Mouse (Mus musculus): ENCODE results near the gene Nptx1.

Nptx1 gene

DNA sequence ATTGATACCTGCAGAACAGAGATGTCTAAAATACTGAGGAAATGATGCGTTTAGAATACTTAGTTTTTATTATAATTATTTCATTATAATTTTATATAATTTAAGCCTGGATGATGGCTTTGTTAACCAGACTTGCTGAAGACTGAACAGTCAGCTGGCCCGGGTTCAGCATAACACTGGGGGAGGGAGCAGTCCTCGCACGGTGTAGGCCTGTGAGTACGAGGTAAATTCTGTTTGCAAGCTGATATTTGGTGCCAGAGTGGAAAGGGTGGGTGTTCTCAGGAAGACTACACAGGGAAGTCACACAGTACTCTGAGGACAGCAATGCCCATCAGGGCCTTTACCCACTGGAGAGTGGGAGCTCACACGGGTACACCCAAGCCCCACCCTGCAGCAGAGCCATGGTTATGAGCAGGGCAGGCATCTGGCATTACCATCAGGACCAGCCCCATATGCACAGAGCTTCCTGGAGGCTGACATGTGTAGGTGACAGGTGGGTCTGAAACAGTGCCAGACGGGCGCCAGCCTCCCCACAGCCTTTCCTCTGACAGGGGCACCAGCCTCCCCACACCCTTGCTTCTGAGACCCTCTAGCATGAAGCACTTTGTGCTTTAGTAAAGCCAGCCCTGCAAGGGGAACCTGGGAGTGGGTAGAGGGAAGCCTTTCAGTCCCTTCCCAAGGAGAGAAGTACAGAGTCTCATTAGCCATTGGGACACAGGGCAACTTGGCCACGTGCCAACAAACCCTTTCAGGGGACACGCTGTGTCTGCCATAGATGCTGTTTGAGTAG lies 3.2 kb upstream of the Nptx1 start:
- DNase-seq (ENCODE audit: low spot score in 2 of 2): no peak

DNA sequence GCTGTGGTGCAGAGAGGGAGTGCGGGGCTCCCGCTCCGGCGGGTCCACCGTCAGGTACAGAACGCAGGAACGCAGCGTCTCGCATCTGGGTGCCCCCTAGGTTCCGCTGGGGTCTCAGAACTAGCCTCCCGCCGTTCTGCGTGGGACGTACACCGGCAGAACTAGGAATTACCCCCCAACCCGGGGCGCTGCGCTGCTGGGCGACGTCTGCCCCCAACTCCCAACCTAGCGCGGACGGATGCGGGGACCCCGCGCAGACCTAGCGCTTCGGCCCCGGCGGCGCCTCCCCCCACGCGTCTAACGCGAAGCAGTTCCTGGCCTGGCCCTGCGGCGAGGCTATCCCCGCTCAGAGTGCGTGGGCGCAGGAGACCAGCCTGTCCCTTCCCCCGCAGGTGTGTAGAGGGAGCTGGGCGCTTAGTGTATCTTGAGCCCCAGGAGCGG lies 1.8 kb upstream of the Nptx1 start:
- DNase-seq (ENCODE audit: low spot score in 2 of 2): no peak

DNA sequence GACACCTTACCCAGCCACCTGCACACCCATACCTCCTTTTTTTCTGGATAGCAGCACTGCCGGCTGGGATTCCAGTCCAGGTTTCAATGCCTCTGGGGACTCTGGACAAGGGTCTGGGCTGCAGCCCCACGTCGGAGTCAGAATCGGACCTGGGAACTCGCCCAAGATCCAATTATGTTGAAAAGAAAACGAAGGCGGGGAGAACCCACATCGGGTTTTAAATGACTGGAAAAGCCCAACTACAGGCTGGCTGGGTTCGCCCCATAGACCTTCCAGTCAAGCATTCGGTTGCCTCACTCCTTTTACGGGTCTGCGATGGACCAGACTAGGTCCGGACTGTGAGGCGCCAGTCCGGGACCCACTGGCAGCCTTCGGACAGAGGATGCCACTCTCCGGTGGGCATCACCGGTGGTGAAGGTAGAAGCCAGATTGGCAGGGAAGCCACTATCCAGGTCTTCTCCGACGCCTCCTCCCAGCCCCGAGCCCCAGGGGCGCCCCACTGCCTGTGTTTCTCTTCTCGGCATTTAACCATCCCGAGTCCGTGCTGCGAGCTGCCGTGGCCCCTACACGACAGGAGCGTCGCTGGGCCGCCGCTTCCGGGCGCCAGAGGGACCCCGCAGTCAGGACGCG lies 1.3 kb upstream of the Nptx1 start:
- no peak for DNase-seq (ENCODE audit: low spot score in 2 of 2)

DNA sequence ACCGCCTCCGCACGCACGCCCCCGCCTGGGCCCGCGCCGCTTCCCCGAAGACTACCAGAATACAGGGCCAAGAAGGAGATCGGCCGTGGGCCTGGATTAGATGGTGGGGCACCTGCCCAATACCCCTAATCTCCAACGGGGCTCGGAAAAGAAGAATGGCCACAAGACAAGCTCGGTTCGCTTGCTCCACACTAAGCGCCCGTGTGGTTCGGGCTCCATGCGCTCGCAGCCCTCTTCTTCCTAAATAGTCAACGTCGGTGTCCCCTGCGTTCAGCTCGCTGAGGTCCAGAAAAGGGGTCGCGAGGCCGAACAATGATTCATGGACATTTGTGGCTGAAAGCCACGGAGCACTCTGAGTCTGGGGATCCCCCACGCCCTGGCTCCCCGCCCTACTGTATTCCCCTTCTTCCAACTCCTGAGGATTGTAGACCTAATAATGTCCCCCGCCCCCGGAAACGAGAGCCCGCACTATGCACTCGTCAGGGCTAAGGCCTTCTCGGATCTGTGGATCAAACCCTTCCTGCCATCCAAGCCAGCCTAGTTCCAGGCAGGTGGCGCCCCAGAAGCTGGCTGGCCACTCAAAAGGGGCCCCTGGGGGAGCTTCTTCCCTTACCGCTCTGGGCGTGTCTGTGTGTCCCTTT lies 518 bp upstream of the Nptx1 start:
- DNase-seq (ENCODE audit: low spot score in 2 of 2): no peak

DNA sequence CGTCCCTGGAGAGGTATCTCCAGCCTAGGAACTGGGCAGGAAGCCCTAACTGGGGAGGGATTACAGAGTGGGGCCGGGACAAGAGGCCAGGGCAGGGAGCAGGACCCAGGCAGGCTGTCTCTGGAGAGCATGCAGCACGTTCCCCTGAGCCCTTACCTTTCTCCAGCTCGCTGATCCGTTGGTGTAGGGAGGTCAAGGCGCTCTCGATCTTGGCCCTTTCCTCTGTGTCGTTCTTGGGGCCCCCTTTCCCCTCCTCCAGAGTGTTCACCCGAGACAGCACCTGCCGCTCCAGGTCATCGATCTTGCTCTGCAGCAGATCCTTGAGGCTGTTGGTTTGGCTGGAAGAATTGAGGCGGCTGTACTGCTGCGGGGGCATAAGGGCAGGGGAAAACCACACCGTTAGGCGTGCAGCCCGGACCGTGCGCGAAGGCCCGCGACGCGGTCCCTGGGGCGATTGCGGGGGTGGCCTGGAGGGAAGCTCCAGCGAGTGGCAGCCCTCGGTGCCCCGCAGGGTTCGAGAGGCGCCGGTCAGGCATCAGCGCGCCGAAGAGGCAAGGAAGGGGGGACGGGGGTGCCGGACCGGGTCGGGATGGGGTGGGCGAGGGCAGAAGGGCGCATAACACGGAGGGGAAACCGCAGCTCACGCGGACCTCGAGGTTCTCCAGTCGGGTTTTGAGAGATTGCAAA lies 914 bp downstream of the Nptx1 start:
- DNase-seq (ENCODE audit: low spot score in 2 of 2): no peak

DNA sequence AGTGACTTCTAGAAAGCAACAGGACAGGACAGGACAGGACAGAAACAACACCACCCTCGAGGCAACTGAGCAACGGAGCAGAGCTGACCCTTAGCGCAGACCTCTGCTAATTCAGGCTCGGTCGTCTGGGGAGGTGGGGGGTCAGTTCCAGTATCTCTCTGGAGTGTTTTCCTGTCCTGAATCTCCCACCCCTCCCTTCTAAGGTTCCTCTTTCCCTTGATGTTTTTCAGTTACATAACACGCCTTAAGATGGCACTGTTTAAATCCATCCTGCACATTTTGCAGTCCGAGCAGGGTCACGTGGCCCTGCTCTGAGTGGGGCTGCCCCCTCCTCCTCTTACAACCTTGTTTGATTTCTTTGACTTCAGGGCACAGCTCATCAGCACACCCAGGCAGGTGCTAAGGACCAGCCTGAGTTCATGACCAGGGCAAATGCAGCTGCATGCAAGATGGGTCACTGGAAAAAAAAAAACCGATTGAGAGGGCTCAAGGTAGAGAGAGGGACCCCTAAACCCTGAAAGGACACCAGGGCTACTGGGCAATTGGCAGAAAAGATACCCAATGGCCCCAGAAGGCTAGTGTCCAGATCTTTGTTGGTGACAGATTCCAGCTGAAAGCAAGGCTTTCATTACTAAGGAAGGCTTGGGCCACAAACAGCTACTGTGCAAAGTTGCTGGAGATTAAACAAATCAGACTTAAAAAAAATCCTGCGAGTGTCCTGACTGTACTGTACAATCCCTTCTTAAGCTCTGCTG lies 1.6 kb downstream of the Nptx1 start:
- DNase-seq (ENCODE audit: low spot score in 2 of 2): no peak

DNA sequence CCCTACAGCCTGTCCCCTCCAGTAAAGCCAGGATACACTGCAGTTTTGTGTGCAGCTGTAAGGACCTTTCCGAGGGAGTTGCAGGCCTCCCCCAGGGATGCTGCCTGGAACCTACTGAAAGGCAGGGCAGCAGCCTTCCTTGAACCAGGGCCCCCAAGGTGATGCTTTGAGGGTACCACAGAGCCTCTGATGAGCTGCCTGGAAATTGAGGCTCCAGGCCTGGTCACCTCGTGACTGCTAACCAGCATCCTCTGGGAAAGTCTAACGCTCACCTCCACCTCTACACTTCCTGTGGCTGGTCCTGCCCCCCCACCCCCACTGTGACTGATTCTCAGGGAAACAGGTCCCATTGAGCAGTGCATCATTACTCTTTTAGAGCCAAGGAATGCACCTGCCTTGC lies 2.3 kb downstream of the Nptx1 start:
- no peak for DNase-seq (ENCODE audit: low spot score in 2 of 2)

DNA sequence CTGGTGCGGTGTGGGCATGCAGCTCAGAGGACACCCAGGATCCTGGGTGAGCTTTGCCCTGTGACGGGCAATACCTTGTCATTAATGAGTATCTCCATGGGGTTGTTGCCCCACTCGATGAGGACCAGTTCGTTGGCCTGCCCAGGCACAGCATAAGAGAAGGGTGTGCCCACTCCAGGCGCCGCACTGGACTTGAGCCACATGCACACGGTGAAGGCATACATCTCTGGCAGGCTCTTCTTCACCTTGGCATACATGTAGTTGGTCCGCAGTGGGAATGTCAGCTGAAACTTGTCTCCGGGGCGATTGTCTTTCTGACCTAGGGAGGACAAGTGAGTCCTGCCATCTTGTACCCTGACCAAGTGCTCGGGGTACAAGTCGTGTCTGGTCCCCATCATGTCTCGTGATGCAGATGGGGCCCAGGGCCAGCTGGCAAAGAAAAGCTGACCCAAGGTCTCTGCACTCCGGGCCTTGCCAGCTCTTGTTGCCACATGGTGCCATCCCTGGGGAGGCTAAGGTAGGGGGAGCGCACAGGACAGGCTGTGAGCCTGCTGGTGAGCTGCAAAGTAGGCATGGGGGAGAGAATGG lies 2.9 kb downstream of the Nptx1 start:
- DNase-seq (ENCODE audit: low spot score in 2 of 2): no peak

DNA sequence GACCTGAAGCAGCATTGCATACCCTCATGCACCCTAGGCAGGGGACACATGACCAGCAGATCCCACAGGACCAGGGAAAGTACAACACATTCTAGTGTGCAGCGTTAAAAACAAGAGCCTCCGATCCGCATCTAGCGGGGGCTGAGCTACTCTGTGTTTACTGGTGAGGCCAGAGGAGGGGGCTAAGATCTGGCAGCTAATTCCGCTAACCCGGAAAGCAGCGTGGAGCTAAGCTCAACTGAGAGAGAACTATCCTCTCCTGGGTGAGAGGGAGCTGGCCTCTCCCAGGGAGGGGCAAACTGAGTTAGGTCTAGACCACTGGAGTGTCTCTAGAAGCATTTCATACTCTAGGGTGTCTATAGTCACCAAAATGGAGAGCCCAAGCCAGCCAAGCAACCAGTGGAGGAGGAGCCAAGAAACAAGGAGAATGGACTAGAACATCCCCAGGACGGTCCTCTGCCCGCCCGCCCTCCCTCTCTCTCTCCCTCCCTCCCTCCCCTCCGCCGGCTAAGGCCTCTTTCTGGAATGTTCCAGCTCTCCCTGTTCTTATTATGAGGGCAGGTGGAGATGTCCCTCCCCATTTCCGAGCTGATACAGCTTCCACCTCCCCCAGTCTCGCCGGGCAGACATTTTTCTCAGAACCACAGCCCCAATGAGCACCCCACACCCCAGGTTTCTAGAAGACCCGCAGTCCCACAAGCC lies 3.6 kb downstream of the Nptx1 start:
- DNase-seq (ENCODE audit: low spot score in 2 of 2): no peak

DNA sequence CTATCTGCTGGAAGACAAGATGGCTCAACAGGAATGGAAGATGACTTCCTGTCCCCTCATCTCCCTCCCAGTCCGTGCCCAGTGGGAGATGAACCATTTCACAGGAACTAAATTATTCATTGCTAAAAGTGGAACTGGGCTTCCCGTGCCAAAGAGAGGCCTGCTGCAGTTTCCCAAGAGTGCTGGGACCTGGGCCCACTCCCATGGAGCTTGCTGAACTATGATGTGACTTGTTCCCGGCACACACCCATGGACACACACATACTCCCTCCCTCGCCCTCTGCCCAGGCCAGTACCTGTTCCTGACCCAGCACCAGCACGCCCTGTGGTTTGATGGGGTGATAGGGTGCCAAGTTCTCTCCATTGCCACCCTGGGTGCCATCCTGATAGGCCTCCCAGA lies 4.7 kb downstream of the Nptx1 start:
- DNase-seq (ENCODE audit: low spot score in 2 of 2): no peak

DNA sequence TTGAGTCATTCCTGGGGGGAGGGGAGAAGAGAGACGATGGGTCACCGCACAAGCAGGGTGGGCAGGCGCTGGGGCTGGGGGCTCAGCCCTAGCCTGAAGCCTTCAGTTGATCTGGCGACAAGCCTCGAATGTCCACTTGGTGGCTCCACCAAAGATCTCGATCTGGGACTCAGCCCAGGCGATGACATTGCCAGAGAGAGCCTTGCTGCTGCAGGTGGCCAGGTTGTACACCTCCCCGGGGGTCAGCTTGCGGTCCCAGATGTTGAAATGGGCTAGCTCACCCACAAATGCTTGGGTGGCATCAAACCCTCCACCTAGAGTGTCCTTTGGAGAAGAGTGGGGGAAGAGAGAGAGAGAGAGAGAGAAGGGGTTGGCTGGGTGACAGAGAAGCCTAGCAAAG lies 5.2 kb downstream of the Nptx1 start:
- DNase-seq (ENCODE audit: low spot score in 2 of 2): no peak

DNA sequence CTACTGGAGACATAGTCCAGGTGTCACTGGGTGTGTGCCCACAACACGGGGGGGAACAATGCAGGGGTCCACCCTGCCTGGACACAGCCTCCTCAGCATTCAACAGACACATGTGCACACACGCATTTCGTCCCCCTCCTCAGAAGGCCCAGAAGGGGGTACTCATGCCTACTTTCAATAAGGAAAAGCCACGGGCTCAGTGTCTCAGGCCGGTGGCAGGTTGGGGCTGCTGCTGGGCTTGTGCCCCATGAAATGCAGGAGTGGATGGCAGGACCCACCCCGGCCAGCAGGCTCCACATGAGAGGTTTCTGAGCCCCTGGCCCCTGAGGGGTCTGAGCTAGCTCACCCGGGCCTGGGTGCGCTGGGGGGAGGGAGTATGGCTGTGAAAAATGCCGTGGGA lies 6.5 kb downstream of the Nptx1 start:
- no peak for DNase-seq (ENCODE audit: low spot score in 2 of 2)

DNA sequence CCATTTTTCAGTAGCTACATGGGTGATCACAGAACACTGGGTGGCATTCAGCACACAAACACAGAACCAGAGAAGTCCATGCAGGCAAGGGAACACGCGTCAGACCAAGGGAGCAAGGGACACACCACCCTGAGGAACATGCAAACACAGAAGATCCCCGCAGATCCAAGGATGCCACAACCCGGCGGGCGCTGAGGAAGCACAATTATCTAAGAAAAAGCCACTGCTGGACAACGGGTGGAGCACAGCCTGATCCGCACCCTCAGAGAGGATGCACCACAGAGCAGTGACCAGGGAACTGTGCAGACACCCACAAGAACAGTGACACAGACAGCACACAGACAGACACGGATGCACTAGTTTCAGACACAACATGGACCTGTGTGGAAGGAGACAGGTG lies 7.0 kb downstream of the Nptx1 start:
- no peak for DNase-seq (ENCODE audit: low spot score in 2 of 2)

DNA sequence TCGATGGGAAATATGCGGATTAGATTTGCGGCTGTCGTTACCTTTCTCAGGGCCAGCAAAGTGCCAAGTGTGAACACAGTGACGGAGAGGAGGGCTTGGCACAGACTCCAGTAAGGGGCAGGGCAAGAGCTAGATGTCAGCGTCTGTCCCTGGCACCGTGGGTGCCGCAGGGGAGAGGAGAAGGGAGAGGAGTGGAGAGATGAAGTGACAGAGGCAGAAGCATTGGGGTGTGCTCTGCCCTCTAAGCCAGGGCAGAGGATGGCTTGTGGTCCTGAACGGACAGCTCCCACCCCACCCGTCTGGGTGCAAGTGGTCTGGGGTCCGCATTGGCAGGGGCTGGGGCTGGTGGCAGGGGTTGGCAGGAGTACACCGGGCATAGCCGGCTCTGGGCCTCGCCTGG lies 7.6 kb downstream of the Nptx1 start:
- no peak for DNase-seq (ENCODE audit: low spot score in 2 of 2)

DNA sequence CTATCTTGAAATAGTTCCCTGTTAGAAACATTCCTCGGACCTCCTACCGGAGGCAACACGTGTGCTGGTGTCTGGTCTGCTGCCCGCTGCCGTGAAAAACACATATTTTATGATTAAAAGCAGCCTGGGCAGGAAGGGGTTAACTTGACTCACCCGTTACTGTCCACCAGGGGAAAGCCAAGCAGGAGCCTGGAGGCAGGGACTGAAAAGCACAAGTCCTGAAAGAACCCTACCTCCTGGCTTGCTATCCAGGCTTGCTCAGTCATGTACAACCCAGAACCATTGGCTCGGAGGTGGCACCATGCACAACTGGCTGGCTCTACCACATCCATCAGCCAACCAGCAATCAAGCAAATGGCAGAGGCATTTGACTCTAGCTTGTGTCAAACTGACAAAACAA lies 13.8 kb downstream of the Nptx1 start:
- DNase-seq (ENCODE audit: low spot score in 2 of 2): no peak

DNA sequence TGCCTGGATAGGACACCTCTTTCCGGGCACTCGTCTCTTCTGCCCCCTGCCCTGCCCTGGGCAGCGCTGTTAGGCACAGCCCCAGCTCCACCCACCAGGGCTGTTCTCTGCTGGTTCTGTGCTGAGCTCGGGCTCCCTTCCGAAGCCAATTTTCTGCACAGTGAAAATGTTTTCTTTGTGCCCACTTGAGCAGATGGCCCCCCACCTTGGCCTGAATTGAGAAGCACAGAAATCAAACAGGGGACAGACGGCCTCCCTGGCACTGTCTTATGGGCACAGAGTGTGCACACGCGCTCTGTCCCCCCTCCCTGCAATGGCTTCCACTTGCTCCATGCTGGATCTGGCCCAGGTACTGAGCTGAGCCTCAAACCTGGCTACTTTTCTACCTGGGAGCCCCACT lies 15.1 kb downstream of the Nptx1 start:
- no peak for DNase-seq (ENCODE audit: low spot score in 2 of 2)

DNA sequence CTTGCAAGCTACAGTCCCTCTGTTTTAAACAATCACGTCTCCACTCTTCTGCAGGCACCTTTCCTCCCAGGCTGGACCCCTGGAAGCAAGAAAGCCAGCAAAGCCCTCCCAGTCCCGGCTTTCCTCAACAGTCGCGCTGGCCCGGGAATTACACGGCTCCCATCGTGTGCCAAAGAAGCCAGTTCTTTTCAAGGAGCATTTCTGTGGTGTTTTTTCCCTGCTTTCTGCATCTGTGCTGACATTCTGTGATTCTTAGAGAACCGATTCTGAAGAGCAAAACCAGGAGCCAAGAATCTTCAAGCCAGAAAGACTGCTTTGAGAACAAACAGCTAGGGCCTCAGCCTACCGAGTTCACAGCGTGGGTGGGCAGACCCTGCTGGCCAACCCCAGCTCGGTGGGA lies 18.6 kb downstream of the Nptx1 start:
- DNase-seq (ENCODE audit: low spot score in 2 of 2): no peak

DNA sequence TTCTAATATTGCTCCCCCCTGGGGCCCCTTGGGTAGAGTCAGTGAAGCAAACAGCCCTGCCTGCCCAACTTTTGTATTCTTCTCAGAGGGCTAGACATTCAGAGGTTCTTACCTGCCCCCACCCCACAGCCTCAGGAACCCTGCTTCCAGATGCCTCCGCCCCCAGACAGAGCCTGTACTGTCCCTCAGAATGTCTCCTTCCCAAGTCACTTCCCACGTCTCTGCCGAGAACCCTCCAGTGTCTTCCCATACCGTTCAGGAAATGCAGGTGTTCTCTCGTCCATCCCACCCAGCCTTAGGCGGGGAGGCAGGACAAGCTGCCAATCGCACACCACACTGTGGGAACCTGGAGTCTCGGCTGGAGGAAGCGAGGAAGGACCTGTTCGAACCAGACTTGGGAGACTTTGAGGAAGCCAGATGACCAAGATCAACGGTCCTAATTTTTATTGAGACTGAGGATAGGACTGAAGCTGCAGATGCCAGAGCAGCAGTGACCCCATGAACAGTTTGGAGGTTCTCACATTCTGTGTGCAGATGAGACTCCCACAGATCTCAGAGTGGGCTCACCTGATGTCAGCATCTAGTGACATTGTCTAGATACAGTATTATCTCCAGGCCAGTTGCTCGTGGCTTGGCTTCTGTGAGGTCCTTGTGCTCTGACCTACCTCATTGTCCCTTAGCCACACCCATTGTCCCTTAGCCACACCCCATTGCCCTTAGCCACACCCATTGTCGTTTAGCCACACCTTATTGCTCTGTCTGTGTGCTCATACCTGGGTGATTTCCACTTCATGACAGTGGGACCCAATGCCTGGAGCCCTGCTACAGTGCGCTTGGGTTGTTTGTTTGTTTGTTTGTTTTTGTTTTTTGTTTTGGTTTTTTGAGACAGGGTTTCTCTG lies 21.2 kb downstream of the Nptx1 start:
- DNase-seq (ENCODE audit: low spot score in 2 of 2): no peak

DNA sequence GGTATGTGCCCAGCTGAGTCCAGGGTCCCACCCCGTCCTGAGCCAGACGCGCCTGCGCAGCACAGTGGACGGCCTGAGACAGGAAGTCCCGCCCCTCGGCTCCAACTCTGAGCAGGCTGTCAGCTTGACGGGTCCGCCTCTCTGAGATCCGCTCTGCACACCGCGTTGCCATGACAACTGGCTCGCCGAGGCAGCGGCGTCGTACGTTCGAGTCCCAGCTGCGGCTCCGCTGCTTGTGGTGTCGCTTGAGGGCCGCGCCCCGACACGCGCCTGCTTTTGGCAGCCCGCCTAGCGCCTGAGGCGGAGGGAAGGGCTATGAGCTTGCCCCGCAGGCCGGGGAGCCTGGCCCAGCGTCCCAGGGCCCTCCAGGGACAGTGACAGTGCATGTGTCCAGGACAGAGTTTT lies 23.0 kb downstream of the Nptx1 start:
- DNase-seq (ENCODE audit: low spot score in 2 of 2): peak; percentile 51 to 85

DNA sequence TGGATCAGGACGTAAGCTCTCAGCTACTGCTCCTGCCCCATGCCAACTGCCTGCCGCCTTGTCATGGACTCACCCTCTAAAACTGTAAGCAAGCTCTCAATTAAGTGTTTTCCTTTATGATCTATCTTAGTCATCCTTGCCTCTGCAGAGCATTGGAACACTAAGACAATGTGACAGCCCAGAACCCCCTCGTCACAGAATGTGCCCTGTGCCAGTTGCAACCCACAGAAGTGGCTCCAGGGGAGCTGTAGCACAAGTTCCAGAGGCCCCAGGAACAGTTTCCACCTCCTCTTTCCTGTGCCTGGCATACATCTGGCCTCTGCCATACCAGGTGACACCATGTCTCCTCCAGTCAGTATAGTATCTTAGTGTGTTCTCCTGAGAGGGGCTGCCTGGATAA lies 24.2 kb downstream of the Nptx1 start:
- DNase-seq (ENCODE audit: low spot score in 2 of 2): no peak

Measured in spleen, postnatal 10 days (tissue).